Mouse (Mus musculus) liver, embryonic 15.5 days (tissue): ENCODE measurements around the gene Elf1. TPM values are rescaled to one million over a fixed set of nuclear protein-coding genes. Genes with fewer than 3 reads are reported as not detected.

Experiments
- ATAC-seq: fragments of 200-750 bp; cut with Nextera tagmentation; 2 replicates; pipeline ENCODE4 v1.8.0; 2017; ENCODE audit warnings: moderate number of reproducible peaks, mild to moderate bottlenecking, moderate library complexity; ENCODE audit not compliant: insufficient read depth
- H3K27ac ChIP-seq: fragments of 300-500 bp; sonication (generic); replicated peaks from 2 replicates; pipeline ENCODE4 v1.5.1; 2015; ENCODE audit warnings: mild to moderate bottlenecking, inconsistent platforms
- H3K27me3 ChIP-seq: fragments of 300-500 bp; sonication (generic); 2 replicates; pipeline ENCODE4 v1.6.1; 2015; ENCODE audit warnings: mild to moderate bottlenecking, inconsistent platforms
- H3K36me3 ChIP-seq: fragments of 300-500 bp; sonication (generic); replicated peaks from 2 replicates; pipeline ENCODE4 v1.6.1; 2015; ENCODE audit warnings: moderate library complexity, mild to moderate bottlenecking, inconsistent platforms
- H3K4me1 ChIP-seq: fragments of 300-500 bp; sonication (generic); replicated peaks from 2 replicates; pipeline ENCODE4 v1.6.1; 2015; ENCODE audit warnings: inconsistent platforms
- H3K4me2 ChIP-seq: fragments of 300-500 bp; sonication (generic); 2 replicates; pipeline ENCODE4 v1.6.1; 2015; ENCODE audit warnings: moderate library complexity, mild to moderate bottlenecking, inconsistent platforms
- H3K4me3 ChIP-seq: fragments of 300-500 bp; sonication (generic); replicated peaks from 2 replicates; pipeline ENCODE4 v1.5.1; 2015; ENCODE audit warnings: mild to moderate bottlenecking, inconsistent platforms
- H3K9ac ChIP-seq: fragments of 300-500 bp; sonication (generic); 2 replicates; pipeline ENCODE4 v1.6.1; 2015; ENCODE audit warnings: moderate library complexity, mild to moderate bottlenecking, inconsistent platforms
- H3K9me3 ChIP-seq: fragments of 300-500 bp; sonication (generic); replicated peaks from 2 replicates; pipeline ENCODE4 v1.6.1; 2016; ENCODE audit warnings: inconsistent platforms
- WGBS: fragments of 180-500 bp; shearing (Covaris S2); methylation state at CpG from one replicate; pipeline ENCODE4 v1.1.7; 2015; ENCODE audit warnings: mixed read lengths; ENCODE audit not compliant: insufficient replicate concordance; 5-methylcytosine and 5-hydroxymethylcytosine counted together
- polyA plus RNA-seq: library from polyadenylated mRNA; unstranded; fragments of >200 nt; fragmentation: Nextera tagmentation; extraction: Ambion mirVana; gene quantifications from 2 replicates; pipeline ENCODE4 v1.2.1, GENCODE M21; 2015

Gene Elf1
- polyA plus RNA-seq, 1 experiment from 2014 or later = 10.9 TPM

DNA sequence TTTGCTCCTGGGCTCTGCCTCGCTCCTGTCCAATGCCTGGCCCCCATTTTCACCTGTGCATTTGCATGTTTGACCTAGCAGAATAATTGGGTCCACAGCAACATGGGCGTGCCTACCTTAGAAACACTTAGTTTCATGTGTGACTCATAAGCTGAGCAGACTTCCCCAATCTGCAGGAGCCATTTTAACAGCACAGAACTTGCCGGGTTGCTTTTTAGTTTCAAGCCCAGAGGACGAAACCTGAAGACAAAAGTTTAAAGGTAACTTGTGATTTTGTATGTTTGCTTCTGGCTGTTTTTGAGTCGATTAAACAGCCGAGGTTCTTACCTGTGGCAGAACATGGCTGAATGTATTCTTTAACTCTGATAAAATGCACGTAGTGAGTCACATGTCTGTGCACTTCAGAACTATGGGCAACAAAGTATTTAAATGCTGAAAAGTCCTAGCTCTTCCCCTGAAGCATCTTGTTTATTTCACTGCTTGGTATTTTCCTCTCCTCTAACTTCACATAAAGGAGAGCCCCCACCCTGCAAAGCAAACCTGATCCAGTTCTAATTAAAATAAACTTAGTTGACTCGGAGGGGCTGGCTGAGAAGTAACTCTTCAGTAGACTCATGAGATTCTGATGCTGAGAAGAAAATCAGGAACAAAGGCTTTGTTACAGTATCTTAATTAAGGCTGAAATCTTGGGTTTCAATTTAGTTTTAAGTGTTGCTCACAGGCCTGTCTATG, 34.7 kb downstream of the Elf1 start:
- whole genome bisulfite sequencing = 17% methylated on average over 8 of the region's 8 CpGs
- no peaks in the 10 kb centered on the region for H3K9me3 ChIP-seq
- peak overlapping the region; percentile 65 for H3K4me2 ChIP-seq
- no peaks in the 10 kb centered on the region for H3K27me3 ChIP-seq
- no peaks in the 10 kb centered on the region for H3K36me3 ChIP-seq
- H3K27ac ChIP-seq = peak overlapping the region; percentile 80
- peak overlapping the region; percentile 50 for H3K4me3 ChIP-seq
- peak overlapping the region; percentile 53 for H3K9ac ChIP-seq
- H3K4me1 ChIP-seq = peaks cover 75% of the 10 kb centered on the region
- ATAC-seq = peak; percentile 58

DNA sequence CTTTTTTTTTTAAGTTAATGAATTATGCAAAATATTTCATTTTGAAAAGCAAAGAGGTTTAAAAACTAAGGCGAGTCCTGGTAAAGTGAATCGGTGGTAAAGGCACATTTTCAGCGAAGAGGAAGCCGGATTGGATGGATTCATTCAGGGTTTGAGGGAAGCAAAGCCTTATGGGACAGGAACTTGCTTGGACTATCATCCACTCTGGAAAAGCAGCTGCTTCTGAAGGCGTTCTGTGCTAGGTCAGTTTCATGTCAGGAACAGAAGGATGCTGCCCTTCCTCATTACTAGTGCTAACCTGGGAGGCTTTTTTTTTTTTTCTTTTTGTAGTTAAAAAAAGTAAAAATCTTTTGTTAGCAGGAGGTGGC, 35.2 kb downstream of the Elf1 start:
- Histone ChIP-seq H3K9me3 (no peaks in the 10 kb centered on the region), H3K4me1 (peaks cover 75% of the 10 kb centered on the region), H3K27me3 (no peaks in the 10 kb centered on the region), H3K9ac (peak overlapping the region; percentile 8), H3K4me3 (peak overlapping the region; percentile 50), H3K36me3 (no peaks in the 10 kb centered on the region), H3K27ac (peak overlapping the region; percentile 80), H3K4me2 (peak overlapping the region; percentile 65)
- WGBS = 26% methylated on average over 5 of the region's 5 CpGs
- ATAC-seq = no peak

DNA sequence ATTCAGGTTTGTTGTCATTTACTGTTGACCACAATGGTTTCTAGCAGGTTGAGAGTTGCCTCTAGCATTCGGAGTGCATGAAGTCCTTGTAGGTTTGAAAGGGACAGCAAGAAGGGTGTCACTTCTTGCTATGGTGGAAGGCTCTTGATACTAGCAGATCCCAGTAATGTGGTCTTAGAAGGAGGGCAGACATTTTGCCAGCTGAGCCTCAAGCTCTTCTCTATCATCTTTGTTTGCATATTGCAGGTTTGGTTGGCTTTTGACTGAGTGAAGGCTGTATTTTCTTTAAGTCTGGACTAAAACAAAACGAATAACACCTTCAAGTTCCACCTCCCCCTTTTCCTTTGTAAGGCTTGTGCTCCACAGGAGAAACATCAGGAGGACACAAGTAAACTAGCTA, 35.8 kb downstream of the Elf1 start:
- Histone ChIP-seq H3K4me3 (peak overlapping the region; percentile 50), H3K4me2 (peak overlapping the region; percentile 65), H3K27ac (peak overlapping the region; percentile 80), H3K4me1 (peaks cover 76% of the 10 kb centered on the region), H3K9ac (peak overlapping the region; percentile 8; the same call in 1 of the 2 replicates), H3K27me3 (no peaks in the 10 kb centered on the region), H3K9me3 (no peaks in the 10 kb centered on the region), H3K36me3 (no peaks in the 10 kb centered on the region)
- ATAC-seq = no peak
- WGBS = 27% methylated on average over 2 of the region's 2 CpGs

GRCm38 (mm10) chr14:79517185-79517740, 36.3 kb downstream of the Elf1 start:
- WGBS = 46% methylated on average over 8 of the region's 8 CpGs
- H3K27me3 ChIP-seq = no peaks in the 10 kb centered on the region
- no peaks in the 10 kb centered on the region for H3K9me3 ChIP-seq
- ATAC-seq = no peak
- peak overlapping the region; percentile 65 for H3K4me2 ChIP-seq
- peak overlapping the region; percentile 8; the same call in 1 of the 2 replicates for H3K9ac ChIP-seq
- peak overlapping the region; percentile 50 for H3K4me3 ChIP-seq
- peak overlapping the region; percentile 80 for H3K27ac ChIP-seq
- H3K4me1 ChIP-seq = peaks cover 76% of the 10 kb centered on the region
- H3K36me3 ChIP-seq = no peaks in the 10 kb centered on the region

DNA sequence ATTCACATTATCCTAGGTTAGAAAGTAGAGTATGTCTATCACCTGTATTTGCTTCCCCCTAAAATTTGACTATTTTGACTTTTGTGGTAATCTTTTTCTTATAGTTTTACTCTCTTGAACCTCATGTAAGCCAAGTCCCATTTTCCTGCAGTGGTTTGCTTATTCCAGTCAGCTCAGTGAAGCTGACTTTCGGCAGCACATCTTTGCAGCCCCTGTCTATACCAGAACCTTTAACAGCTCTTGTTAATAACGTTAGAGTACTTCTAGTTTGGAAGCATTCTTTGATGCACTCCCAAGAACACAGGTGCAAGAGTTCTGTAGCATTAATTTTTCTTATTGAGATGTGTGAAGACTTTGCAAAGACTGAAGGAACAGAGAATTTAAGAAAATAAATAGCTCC, 37.1 kb downstream of the Elf1 start:
- ATAC-seq = no peak
- H3K4me1 ChIP-seq = peaks cover 83% of the 10 kb centered on the region

DNA sequence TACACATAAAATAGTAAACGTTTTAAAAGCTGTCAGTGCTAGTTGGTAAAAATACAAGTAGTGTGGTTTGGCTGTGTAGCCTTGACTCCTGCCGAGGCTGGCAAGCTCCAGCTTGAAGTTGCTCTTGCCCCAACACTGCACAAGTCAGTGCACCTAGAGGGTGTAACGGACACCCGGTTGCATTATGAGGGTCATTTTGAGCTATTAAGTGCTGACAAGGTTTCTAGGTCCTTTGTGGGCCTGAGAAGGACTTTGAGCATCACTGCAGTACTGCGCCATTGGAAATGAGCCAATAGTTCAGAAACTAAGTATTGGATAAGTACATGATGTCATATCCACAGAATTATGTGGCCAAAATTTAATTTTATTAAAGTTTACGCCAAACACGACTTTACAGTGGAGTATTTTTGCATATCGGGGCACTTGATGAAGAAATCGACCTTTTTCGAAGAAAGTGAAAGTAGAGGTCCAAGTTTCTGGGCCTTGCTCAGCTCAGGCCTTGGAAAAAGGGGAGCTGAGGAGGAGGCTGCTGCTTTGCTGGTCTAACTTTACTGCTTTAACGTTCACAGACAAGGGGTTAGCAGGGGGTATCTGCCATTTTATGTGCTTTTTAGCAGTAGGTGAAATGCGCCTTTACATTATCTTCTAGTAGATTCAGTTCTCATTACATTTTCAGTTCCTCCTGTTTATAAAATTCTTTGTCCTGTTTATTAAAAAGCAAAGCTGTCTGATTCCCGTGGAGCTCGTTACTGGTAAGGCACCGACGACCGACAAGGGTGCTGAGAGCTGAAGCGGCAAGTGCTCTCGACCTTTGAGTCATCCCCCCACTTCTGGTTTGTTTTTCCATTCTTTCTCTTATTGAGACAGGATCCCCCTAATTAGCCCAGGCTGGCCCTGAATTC, 38.0 kb downstream of the Elf1 start:
- WGBS = 28% methylated on average over 19 of the region's 19 CpGs
- peak overlapping the region; percentile 54 for H3K9ac ChIP-seq
- H3K4me3 ChIP-seq = peak overlapping the region; percentile 47
- ATAC-seq = no peak
- peak overlapping the region; percentile 75 for H3K4me2 ChIP-seq
- no peaks in the 10 kb centered on the region for H3K9me3 ChIP-seq
- H3K36me3 ChIP-seq = no peaks in the 10 kb centered on the region
- peak overlapping the region; percentile 64 for H3K27ac ChIP-seq
- H3K4me1 ChIP-seq = peaks cover 82% of the 10 kb centered on the region
- H3K27me3 ChIP-seq = no peaks in the 10 kb centered on the region

More for the DNA sequence above, 37.1 kb downstream of the Elf1 start:
- Histone ChIP-seq H3K4me3 (peak overlapping the region; percentile 47; the same call in 1 of the 2 replicates), H3K9me3 (no peaks in the 10 kb centered on the region), H3K4me2 (peak overlapping the region; percentile 75), H3K27ac (peak overlapping the region; percentile 64; the same call in 1 of the 2 replicates), H3K27me3 (no peaks in the 10 kb centered on the region), H3K36me3 (no peaks in the 10 kb centered on the region), H3K9ac (no peak overlapping the region)
- WGBS = 41% methylated on average over 2 of the region's 2 CpGs

DNA sequence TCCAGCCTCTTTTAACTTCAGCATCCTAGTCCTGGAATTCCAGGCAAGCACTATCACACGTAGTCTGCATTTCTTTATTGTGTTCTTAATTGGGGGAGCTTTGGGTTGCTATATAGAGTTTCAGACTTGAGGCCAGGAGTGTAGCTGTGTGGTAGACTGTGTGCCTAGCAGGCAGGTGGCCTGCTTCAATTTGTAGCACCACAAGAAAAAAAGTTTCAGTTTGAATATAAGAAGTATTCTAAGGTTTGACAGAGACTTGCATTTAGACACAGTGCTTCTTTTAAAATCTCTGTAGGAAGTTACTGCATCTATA, 38.6 kb downstream of the Elf1 start:
- H3K27me3 ChIP-seq = no peaks in the 10 kb centered on the region
- peak overlapping the region; percentile 64 for H3K27ac ChIP-seq
- peaks cover 83% of the 10 kb centered on the region for H3K4me1 ChIP-seq
- H3K36me3 ChIP-seq = no peaks in the 10 kb centered on the region
- 44% methylated on average over 1 of the region's 1 CpGs for WGBS
- peak overlapping the region; percentile 75 for H3K4me2 ChIP-seq
- H3K9ac ChIP-seq = peak overlapping the region; percentile 54
- no peaks in the 10 kb centered on the region for H3K9me3 ChIP-seq
- peak overlapping the region; percentile 47 for H3K4me3 ChIP-seq
- ATAC-seq = no peak

DNA sequence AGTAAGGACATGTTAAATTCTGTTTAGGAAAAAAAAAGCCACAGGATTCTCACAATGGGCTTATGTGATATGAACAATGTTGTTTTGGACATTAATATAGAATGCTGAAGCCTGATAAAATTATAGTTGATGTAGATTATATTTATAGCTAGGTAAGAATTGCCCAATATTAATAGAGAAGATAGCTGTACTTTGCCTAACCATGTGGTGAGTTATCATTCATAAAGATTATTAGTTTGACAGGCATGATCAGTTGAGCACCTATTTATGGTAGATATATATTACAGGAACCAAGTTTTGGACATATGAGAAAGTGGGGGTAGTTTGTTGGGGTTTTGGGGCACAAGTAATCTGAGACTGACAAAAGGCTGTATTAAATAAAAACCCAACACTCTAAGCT, 39.6 kb downstream of the Elf1 start:
- Histone ChIP-seq H3K36me3 (no peaks in the 10 kb centered on the region), H3K9me3 (no peaks in the 10 kb centered on the region), H3K4me1 (peaks cover 74% of the 10 kb centered on the region), H3K9ac (0 out of 2 replicates have a peak overlapping the region, but pooled peaks have one; percentile 4), H3K27me3 (no peaks in the 10 kb centered on the region), H3K27ac (peak overlapping the region; percentile 81), H3K4me3 (no peak overlapping the region), H3K4me2 (0 out of 2 replicates have a peak overlapping the region, but pooled peaks have one; percentile 42)
- ATAC-seq = no peak

DNA sequence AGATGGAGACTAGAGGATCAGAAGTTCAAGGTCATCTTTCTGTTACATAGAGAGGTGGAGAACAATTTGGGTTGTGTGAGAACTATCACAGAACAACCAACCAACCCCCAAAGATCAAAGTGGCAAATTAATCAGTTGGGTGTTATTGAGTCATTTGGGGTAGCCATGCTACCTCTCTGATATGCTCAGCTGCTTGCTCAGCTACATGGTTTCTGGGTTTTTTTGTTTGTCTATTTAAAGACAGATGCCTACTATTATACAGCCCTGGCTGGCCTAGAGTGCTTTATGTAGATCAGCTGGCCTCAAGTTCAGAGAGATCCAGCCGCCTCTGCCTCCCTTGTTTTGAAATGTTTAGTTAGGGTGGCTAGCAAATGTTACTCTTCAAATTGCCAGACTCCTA, 40.1 kb downstream of the Elf1 start:
- peak; percentile 40; the same call in 1 of the 2 replicates for ATAC-seq
- Histone ChIP-seq H3K36me3 (no peaks in the 10 kb centered on the region), H3K4me3 (no peak overlapping the region), H3K27ac (peak overlapping the region; percentile 81), H3K4me2 (peak overlapping the region; percentile 42), H3K27me3 (no peaks in the 10 kb centered on the region), H3K9me3 (no peaks in the 10 kb centered on the region), H3K4me1 (peaks cover 72% of the 10 kb centered on the region), H3K9ac (peak overlapping the region; percentile 4; the same call in 1 of the 2 replicates)
- 29% methylated on average over 1 of the region's 1 CpGs for WGBS

DNA sequence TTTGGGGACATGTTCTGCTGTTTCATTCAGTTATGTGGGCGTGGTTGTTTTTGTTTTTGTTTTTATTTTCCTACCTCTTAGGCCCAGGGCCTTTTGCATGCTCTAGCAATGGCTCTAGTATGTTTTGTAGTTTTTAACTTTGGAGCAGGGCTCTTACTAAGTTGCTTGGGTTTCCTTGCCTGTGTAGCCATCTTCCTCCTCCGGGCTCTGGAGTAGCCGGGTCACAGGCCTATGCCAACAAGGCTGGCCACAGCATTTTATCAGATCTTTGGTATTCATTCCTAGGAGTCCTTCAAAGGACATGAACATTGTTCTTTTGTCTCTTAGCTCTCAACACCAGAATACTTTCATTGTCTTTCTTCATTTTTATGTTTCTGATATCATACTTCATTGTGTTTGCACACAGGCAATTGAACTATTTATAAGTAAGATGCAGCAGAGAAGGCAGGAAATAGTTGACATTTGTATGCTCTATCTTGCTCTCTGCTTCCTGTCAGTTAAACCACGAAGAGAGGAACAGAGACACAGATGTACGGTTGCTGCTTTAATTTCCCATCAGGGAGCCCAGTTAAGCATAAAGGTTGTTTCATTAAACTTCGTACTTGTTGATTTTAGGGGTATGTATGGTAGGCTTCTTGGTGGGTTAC, 40.6 kb downstream of the Elf1 start:
- WGBS = 11% methylated on average over 6 of the region's 6 CpGs
- no peak overlapping the region for H3K4me3 ChIP-seq
- peak; percentile 45; the same call in 1 of the 2 replicates for ATAC-seq

More for the DNA sequence above, 40.6 kb downstream of the Elf1 start:
- H3K9me3 ChIP-seq = no peaks in the 10 kb centered on the region
- H3K27ac ChIP-seq = peak overlapping the region; percentile 81
- H3K27me3 ChIP-seq = no peaks in the 10 kb centered on the region
- peak overlapping the region; percentile 42 for H3K4me2 ChIP-seq
- H3K9ac ChIP-seq = peak overlapping the region; percentile 4; the same call in 1 of the 2 replicates
- no peaks in the 10 kb centered on the region for H3K36me3 ChIP-seq
- peaks cover 66% of the 10 kb centered on the region for H3K4me1 ChIP-seq
